Mouse (Mus musculus) heart, embryonic 10.5 days (tissue): ENCODE measurements around the gene Suds3. TPM values are rescaled to one million over a fixed set of nuclear protein-coding genes. Genes with fewer than 3 reads are reported as not detected.
A peak's percentile ranks its signal among the peaks of the same experiment; 100 is the strongest.

Experiments
- DNase-seq: peaks from one replicate; pipeline ENCODE4 v3.0.0-alpha.2; 2017; ENCODE audit warnings: low spot score
- H3K27ac ChIP-seq: fragments of 300-500 bp; sonication (generic); 2 replicates; pipeline ENCODE4 v1.5.1; 2016; ENCODE audit warnings: mild to moderate bottlenecking
- H3K27me3 ChIP-seq: fragments of 300-500 bp; sonication (generic); 2 replicates; pipeline ENCODE4 v1.6.1; 2016; ENCODE audit warnings: mild to moderate bottlenecking; ENCODE audit not compliant: poor library complexity, insufficient read depth, severe bottlenecking
- H3K36me3 ChIP-seq: fragments of 300-500 bp; sonication (generic); 2 replicates; pipeline ENCODE4 v1.6.1; 2016; ENCODE audit warnings: mild to moderate bottlenecking, moderate library complexity
- H3K4me1 ChIP-seq: fragments of 300-500 bp; sonication (generic); 2 replicates; pipeline ENCODE4 v1.6.1; 2016; ENCODE audit warnings: mild to moderate bottlenecking
- H3K4me3 ChIP-seq: fragments of 300-500 bp; sonication (generic); 2 replicates; pipeline ENCODE4 v1.5.1; 2016; ENCODE audit warnings: mild to moderate bottlenecking, moderate library complexity
- H3K9me3 ChIP-seq: fragments of 300-500 bp; sonication (generic); 2 replicates; pipeline ENCODE4 v1.6.1; 2016; ENCODE audit warnings: mild to moderate bottlenecking, moderate library complexity
- WGBS: fragments of 180-500 bp; shearing (Covaris S2); methylation state at CpG from one replicate; pipeline ENCODE4 v1.1.7; 2016; 5-methylcytosine and 5-hydroxymethylcytosine counted together
- polyA plus RNA-seq: library from polyadenylated mRNA; unstranded; fragments of >200 nt; fragmentation: Nextera tagmentation; extraction: Ambion mirVana; gene quantifications from 2 replicates; pipeline ENCODE4 v1.2.1, GENCODE M21; 2016

Suds3 gene
- 54.8 and 76.3 TPM in 2 replicates for polyA plus RNA-seq

GRCm38 (mm10) chr5:117115836-117116366 is at the start of gene Suds3:
Gene Suds3, minus strand, starts transcription at chr5:117116113.
- under 1% methylated on average over 59 of the region's 59 CpGs for WGBS
- H3K36me3 ChIP-seq: peaks cover 30% of the 10 kb centered on the region

GRCm38 (mm10) chr5:117164923-117165322 is 49.0 kb upstream of the Suds3 start:
- no peak overlapping the region for H3K27ac ChIP-seq
- H3K4me1 ChIP-seq: peaks cover 10% of the 10 kb centered on the region
- 0 out of 2 replicates have a peak, but pooled peaks cover 2% of the 10 kb centered on the region for H3K36me3 ChIP-seq
- H3K4me3 ChIP-seq: no peak overlapping the region
- DNase-seq: no peak
- no peaks in the 10 kb centered on the region for H3K9me3 ChIP-seq
- WGBS: 93% methylated on average over 2 of the region's 2 CpGs
- no peaks in the 10 kb centered on the region for H3K27me3 ChIP-seq

More at GRCm38 (mm10) chr5:117115836-117116366, at the start of gene Suds3:
- H3K27ac ChIP-seq: peak within 1 kb of the TSS; percentile 98
- no peaks in the 10 kb centered on the region for H3K27me3 ChIP-seq
- H3K4me1 ChIP-seq: peaks cover 12% of the 10 kb centered on the region
- H3K4me3 ChIP-seq: peak within 1 kb of the TSS; percentile 90
- peak; percentile 95 for DNase-seq
- H3K9me3 ChIP-seq: no peaks in the 10 kb centered on the region

- no peaks in the 10 kb centered on the region for H3K9me3 ChIP-seq
- WGBS: 89% methylated on average over 5 of the region's 5 CpGs
- no peaks in the 10 kb centered on the region for H3K27me3 ChIP-seq
- H3K4me3 ChIP-seq: no peak overlapping the region
- 0 out of 2 replicates have a peak, but pooled peaks cover 2% of the 10 kb centered on the region for H3K36me3 ChIP-seq
- no peak for DNase-seq
- peaks cover 14% of the 10 kb centered on the region for H3K4me1 ChIP-seq
- no peak overlapping the region for H3K27ac ChIP-seq
Observed at GRCm38 (mm10) chr5:117164516-117164915, 48.6 kb upstream of the Suds3 start.

GRCm38 (mm10) chr5:117163790-117164189 is 47.9 kb upstream of the Suds3 start:
- WGBS: 90% methylated on average over 13 of the region's 13 CpGs
- Histone ChIP-seq H3K4me1 (peaks cover 21% of the 10 kb centered on the region), H3K9me3 (no peaks in the 10 kb centered on the region), H3K27ac (no peak overlapping the region), H3K27me3 (no peaks in the 10 kb centered on the region), H3K4me3 (no peak overlapping the region), H3K36me3 (0 out of 2 replicates have a peak, but pooled peaks cover 3% of the 10 kb centered on the region)
- no peak for DNase-seq

- no peak for DNase-seq
- no peaks in the 10 kb centered on the region for H3K27me3 ChIP-seq
- H3K27ac ChIP-seq: no peak overlapping the region
- 64% methylated on average over 10 of the region's 10 CpGs for WGBS
- H3K4me1 ChIP-seq: peaks cover 17% of the 10 kb centered on the region
- no peaks in the 10 kb centered on the region for H3K9me3 ChIP-seq
- H3K36me3 ChIP-seq: 0 out of 2 replicates have a peak, but pooled peaks cover 5% of the 10 kb centered on the region
- no peak overlapping the region for H3K4me3 ChIP-seq
Observed at GRCm38 (mm10) chr5:117160499-117160898, 44.6 kb upstream of the Suds3 start.

GRCm38 (mm10) chr5:117159805-117160291 is 43.9 kb upstream of the Suds3 start:
- H3K27me3 ChIP-seq: no peaks in the 10 kb centered on the region
- WGBS: 44% methylated on average over 6 of the region's 6 CpGs
- 0 out of 2 replicates have a peak overlapping the region, but pooled peaks have one; percentile 16 for H3K27ac ChIP-seq
- H3K36me3 ChIP-seq: 0 out of 2 replicates have a peak, but pooled peaks cover 5% of the 10 kb centered on the region
- DNase-seq: no peak
- no peak overlapping the region for H3K4me3 ChIP-seq
- peaks cover 16% of the 10 kb centered on the region for H3K4me1 ChIP-seq
- H3K9me3 ChIP-seq: no peaks in the 10 kb centered on the region

GRCm38 (mm10) chr5:117159326-117159725 is 43.4 kb upstream of the Suds3 start:
- H3K27ac ChIP-seq: no peak overlapping the region
- DNase-seq: no peak
- WGBS: 51% methylated on average over 8 of the region's 8 CpGs

GRCm38 (mm10) chr5:117158335-117159018 is 42.6 kb upstream of the Suds3 start:
- Histone ChIP-seq H3K36me3 (peaks cover 3% of the 10 kb centered on the region; the same call in 1 of the 2 replicates), H3K4me1 (peaks cover 16% of the 10 kb centered on the region), H3K4me3 (no peak overlapping the region), H3K9me3 (no peaks in the 10 kb centered on the region), H3K27me3 (no peaks in the 10 kb centered on the region), H3K27ac (no peak overlapping the region)
- no peak for DNase-seq
- WGBS: 84% methylated on average over 7 of the region's 7 CpGs

More at GRCm38 (mm10) chr5:117159326-117159725, 43.4 kb upstream of the Suds3 start:
- Histone ChIP-seq H3K27me3 (no peaks in the 10 kb centered on the region), H3K9me3 (no peaks in the 10 kb centered on the region), H3K36me3 (0 out of 2 replicates have a peak, but pooled peaks cover 5% of the 10 kb centered on the region), H3K4me3 (no peak overlapping the region), H3K4me1 (peaks cover 16% of the 10 kb centered on the region)

GRCm38 (mm10) chr5:117153527-117154091 is 37.7 kb upstream of the Suds3 start:
- Histone ChIP-seq H3K36me3 (peaks cover 4% of the 10 kb centered on the region; the same call in 1 of the 2 replicates), H3K4me3 (no peak overlapping the region), H3K27ac (no peak overlapping the region), H3K27me3 (no peaks in the 10 kb centered on the region), H3K9me3 (peaks cover 7% of the 10 kb centered on the region), H3K4me1 (no peaks in the 10 kb centered on the region; the same call in 1 of the 2 replicates)
- no peak for DNase-seq
- 78% methylated on average over 15 of the region's 15 CpGs for WGBS

- no peak for DNase-seq
- H3K4me1 ChIP-seq: no peaks in the 10 kb centered on the region
- H3K4me3 ChIP-seq: no peak overlapping the region
- no peak overlapping the region for H3K27ac ChIP-seq
- no peaks in the 10 kb centered on the region for H3K27me3 ChIP-seq
- H3K9me3 ChIP-seq: peaks cover 7% of the 10 kb centered on the region
- H3K36me3 ChIP-seq: peaks cover 4% of the 10 kb centered on the region; the same call in 1 of the 2 replicates
Observed at GRCm38 (mm10) chr5:117152944-117153343, 37.0 kb upstream of the Suds3 start.

- H3K27ac ChIP-seq: no peak overlapping the region
- peaks cover 7% of the 10 kb centered on the region; the same call in 1 of the 2 replicates for H3K36me3 ChIP-seq
- WGBS: 80% methylated on average over 5 of the region's 5 CpGs
- H3K4me1 ChIP-seq: no peaks in the 10 kb centered on the region
- no peak overlapping the region for H3K4me3 ChIP-seq
- peaks cover 7% of the 10 kb centered on the region for H3K9me3 ChIP-seq
- no peak for DNase-seq
- H3K27me3 ChIP-seq: no peaks in the 10 kb centered on the region
Observed at GRCm38 (mm10) chr5:117150068-117150467, 34.2 kb upstream of the Suds3 start.

GRCm38 (mm10) chr5:117149054-117149942 is 33.4 kb upstream of the Suds3 start:
- DNase-seq: no peak
- Histone ChIP-seq H3K9me3 (peaks cover 7% of the 10 kb centered on the region), H3K27ac (no peak overlapping the region), H3K4me1 (no peaks in the 10 kb centered on the region), H3K27me3 (no peaks in the 10 kb centered on the region), H3K36me3 (peaks cover 7% of the 10 kb centered on the region; the same call in 1 of the 2 replicates), H3K4me3 (no peak overlapping the region)
- 76% methylated on average over 16 of the region's 16 CpGs for WGBS
